Mouse (Mus musculus) midbrain, embryonic 14.5 days (tissue): ENCODE measurements at regions not wholly inside any gene's neighbourhood (a gene's known extent, or its start where the extent isn't known, plus 50 kb on each side); places are given as distances from the start of the nearest gene placed in this dataset.

Experiments used
- ATAC-seq: fragments of 200-750 bp; cut with Nextera tagmentation; 2 replicates; pipeline ENCODE4 v1.8.0; 2017; ENCODE audit warnings: moderate number of reproducible peaks, moderate library complexity; ENCODE audit not compliant: low FRiP score, low TSS enrichment
- DNase-seq: peaks from one replicate; pipeline ENCODE4 v3.0.0-alpha.2; 2015
- H3K27ac ChIP-seq: fragments of 300-500 bp; sonication (generic); replicated peaks from 2 replicates; pipeline ENCODE4 v1.5.1; 2014; ENCODE audit warnings: mild to moderate bottlenecking, low read depth, low read length, moderate library complexity
- H3K27me3 ChIP-seq: fragments of 300-500 bp; sonication (generic); 2 replicates; pipeline ENCODE4 v1.6.1; 2014; ENCODE audit warnings: low read length, control low read depth, mixed read lengths; ENCODE audit not compliant: control insufficient read depth, insufficient read depth
- H3K36me3 ChIP-seq: fragments of 300-500 bp; sonication (generic); 2 replicates; pipeline ENCODE4 v1.6.1; 2014; ENCODE audit warnings: low read length, control low read depth; ENCODE audit not compliant: control insufficient read depth, insufficient read depth
- H3K4me1 ChIP-seq: fragments of 300-500 bp; sonication (generic); 2 replicates; pipeline ENCODE4 v1.6.1; 2014; ENCODE audit warnings: mild to moderate bottlenecking, antibody characterized with exemption, low read length, control low read depth; ENCODE audit not compliant: control insufficient read depth, insufficient read depth
- H3K4me2 ChIP-seq: fragments of 300-500 bp; sonication (generic); 2 replicates; pipeline ENCODE4 v1.6.1; 2014; ENCODE audit warnings: mild to moderate bottlenecking, low read length, moderate library complexity
- H3K4me3 ChIP-seq: fragments of 300-500 bp; sonication (generic); replicated peaks from 2 replicates; pipeline ENCODE4 v1.5.1; 2014; ENCODE audit warnings: low read depth, low read length
- H3K9ac ChIP-seq: fragments of 300-500 bp; sonication (generic); replicated peaks from 2 replicates; pipeline ENCODE4 v1.6.1; 2014; ENCODE audit warnings: mild to moderate bottlenecking, low read length, moderate library complexity
- H3K9me3 ChIP-seq: fragments of 300-500 bp; sonication (generic); 2 replicates; pipeline ENCODE4 v1.6.1; 2016; ENCODE audit warnings: low read length, control low read depth, mixed read lengths; ENCODE audit not compliant: control insufficient read depth
- WGBS: fragments of 180-500 bp; shearing (Covaris S2); extraction: QIAGEN DNeasy Blood & Tissue Kit; methylation state at CpG from one replicate; pipeline ENCODE4 v1.1.7; 2014; 5-methylcytosine and 5-hydroxymethylcytosine counted together

GRCm38 (mm10) chr6:100439071-100439737 is 151.9 kb upstream of the Rybp start:
- Histone ChIP-seq H3K36me3 (no peaks in the 10 kb centered on the region), H3K9ac (peak overlapping the region; percentile 46), H3K27me3 (peaks cover 9% of the 10 kb centered on the region; the same call in 1 of the 2 replicates), H3K4me2 (peak overlapping the region; percentile 67), H3K27ac (0 out of 2 replicates have a peak overlapping the region, but pooled peaks have one; percentile 52), H3K4me1 (peaks cover 9% of the 10 kb centered on the region; the same call in 1 of the 2 replicates), H3K9me3 (no peaks in the 10 kb centered on the region), H3K4me3 (peak overlapping the region; percentile 29)
- DNase-seq (no peak), ATAC-seq (no peak)
- WGBS, result 6% methylated on average over 8 of the region's 8 CpGs

DNA sequence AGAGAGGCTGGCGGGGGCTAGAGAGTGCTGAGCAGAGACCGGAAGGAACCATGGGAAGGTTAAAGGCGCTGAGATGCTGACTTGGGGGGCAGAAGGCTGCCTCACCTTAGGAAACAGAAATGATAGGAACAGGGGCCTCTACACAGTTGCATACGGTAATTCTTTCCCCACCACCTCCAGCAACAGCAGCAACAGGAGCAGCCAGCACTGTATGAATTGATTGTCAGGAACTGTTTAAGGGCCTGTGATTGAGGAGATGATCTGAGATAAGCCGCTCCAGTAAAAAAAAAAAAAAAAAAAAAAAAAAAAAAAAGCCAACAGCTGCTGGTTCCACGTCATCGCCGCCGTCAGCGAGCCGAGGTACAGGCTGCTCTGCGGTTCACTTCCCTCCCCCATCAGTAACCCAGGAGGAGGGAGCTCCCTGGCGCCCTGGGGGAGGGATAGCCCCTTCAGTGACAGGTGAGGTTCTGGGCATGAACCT is 151.3 kb upstream of the Rybp start:
- Histone ChIP-seq H3K9me3 (no peaks in the 10 kb centered on the region), H3K9ac (peak overlapping the region; percentile 46), H3K27me3 (peaks cover 9% of the 10 kb centered on the region; the same call in 1 of the 2 replicates), H3K27ac (0 out of 2 replicates have a peak overlapping the region, but pooled peaks have one; percentile 52), H3K4me2 (peak overlapping the region; percentile 67), H3K36me3 (no peaks in the 10 kb centered on the region), H3K4me1 (peaks cover 9% of the 10 kb centered on the region; the same call in 1 of the 2 replicates), H3K4me3 (peak overlapping the region; percentile 29)
- ATAC-seq, result peak; percentile 60; the same call in 1 of the 2 replicates
- WGBS, result under 1% methylated on average over 13 of the region's 13 CpGs
- peak; percentile 77 for DNase-seq

GRCm38 (mm10) chr6:100437980-100438379 is 150.7 kb upstream of the Rybp start:
- DNase-seq, result no peak
- Histone ChIP-seq H3K27me3 (peaks cover 9% of the 10 kb centered on the region; the same call in 1 of the 2 replicates), H3K4me2 (peak overlapping the region; percentile 67), H3K4me3 (0 out of 2 replicates have a peak overlapping the region, but pooled peaks have one; percentile 29), H3K27ac (no peak overlapping the region), H3K4me1 (peaks cover 9% of the 10 kb centered on the region; the same call in 1 of the 2 replicates), H3K9ac (no peak overlapping the region), H3K9me3 (no peaks in the 10 kb centered on the region), H3K36me3 (no peaks in the 10 kb centered on the region)
- ATAC-seq, result no peak
- WGBS, result 33% methylated on average over 5 of the region's 5 CpGs

GRCm38 (mm10) chr6:100436507-100436906 is 149.2 kb upstream of the Rybp start:
- DNase-seq, result no peak
- 75% methylated on average over 2 of the region's 2 CpGs for WGBS
- H3K4me3 ChIP-seq, result no peak overlapping the region
- no peak overlapping the region for H3K9ac ChIP-seq
- H3K27ac ChIP-seq, result no peak overlapping the region
- ATAC-seq, result no peak
- peaks cover 9% of the 10 kb centered on the region; the same call in 1 of the 2 replicates for H3K27me3 ChIP-seq
- H3K4me2 ChIP-seq, result no peak overlapping the region
- no peaks in the 10 kb centered on the region for H3K36me3 ChIP-seq
- H3K4me1 ChIP-seq, result peaks cover 15% of the 10 kb centered on the region; the same call in 1 of the 2 replicates
- H3K9me3 ChIP-seq, result no peaks in the 10 kb centered on the region

DNA sequence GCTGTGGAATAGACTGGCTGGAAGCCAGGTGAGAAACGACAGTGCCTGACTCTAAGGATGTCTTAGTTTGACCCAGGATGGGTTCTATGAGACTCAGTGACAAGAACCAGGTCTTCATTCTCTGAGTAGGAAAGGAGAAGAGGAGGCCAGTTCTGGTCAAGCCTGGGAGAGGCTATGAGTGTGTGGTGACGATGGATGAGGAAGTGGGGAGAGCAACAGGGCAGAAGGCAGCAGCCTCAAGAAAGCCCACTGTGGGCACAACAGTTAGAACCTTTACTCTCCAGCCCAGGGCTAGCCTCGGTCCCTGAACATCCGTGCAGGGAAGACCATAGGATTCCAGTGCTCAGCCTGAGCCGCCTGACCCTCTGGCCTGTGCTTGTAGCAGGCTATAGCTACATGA is 147.9 kb upstream of the Rybp start:
- Histone ChIP-seq H3K9ac (no peak overlapping the region), H3K27me3 (peaks cover 9% of the 10 kb centered on the region; the same call in 1 of the 2 replicates), H3K9me3 (no peaks in the 10 kb centered on the region), H3K4me3 (no peak overlapping the region), H3K4me2 (no peak overlapping the region), H3K27ac (no peak overlapping the region), H3K36me3 (no peaks in the 10 kb centered on the region), H3K4me1 (peaks cover 15% of the 10 kb centered on the region; the same call in 1 of the 2 replicates)
- 58% methylated on average over 5 of the region's 5 CpGs for WGBS
- DNase-seq, result no peak
- no peak for ATAC-seq

- no peak for ATAC-seq
These were observed 146.2 kb upstream of the Rybp start for GRCm38 (mm10) chr6:100433534-100433867.

GRCm38 (mm10) chr6:100432688-100433533 is 145.6 kb upstream of the Rybp start:
- Histone ChIP-seq H3K27ac (no peak overlapping the region), H3K9ac (no peak overlapping the region), H3K9me3 (no peaks in the 10 kb centered on the region), H3K27me3 (peaks cover 14% of the 10 kb centered on the region; the same call in 1 of the 2 replicates), H3K4me3 (no peak overlapping the region), H3K4me2 (no peak overlapping the region), H3K4me1 (peaks cover 6% of the 10 kb centered on the region; the same call in 1 of the 2 replicates), H3K36me3 (no peaks in the 10 kb centered on the region)
- peak; percentile 55; the same call in 1 of the 2 replicates for ATAC-seq
- DNase-seq, result peak; percentile 55
- WGBS, result 8% methylated on average over 17 of the region's 17 CpGs

More at GRCm38 (mm10) chr6:100433534-100433867, 146.2 kb upstream of the Rybp start:
- no peak overlapping the region for H3K4me3 ChIP-seq
- H3K27ac ChIP-seq, result no peak overlapping the region
- no peak overlapping the region for H3K9ac ChIP-seq
- H3K27me3 ChIP-seq, result peaks cover 14% of the 10 kb centered on the region; the same call in 1 of the 2 replicates
- DNase-seq, result no peak
- WGBS, result 14% methylated on average over 9 of the region's 9 CpGs
- H3K4me2 ChIP-seq, result no peak overlapping the region
- H3K4me1 ChIP-seq, result peaks cover 11% of the 10 kb centered on the region; the same call in 1 of the 2 replicates
- H3K36me3 ChIP-seq, result no peaks in the 10 kb centered on the region
- no peaks in the 10 kb centered on the region for H3K9me3 ChIP-seq

DNA sequence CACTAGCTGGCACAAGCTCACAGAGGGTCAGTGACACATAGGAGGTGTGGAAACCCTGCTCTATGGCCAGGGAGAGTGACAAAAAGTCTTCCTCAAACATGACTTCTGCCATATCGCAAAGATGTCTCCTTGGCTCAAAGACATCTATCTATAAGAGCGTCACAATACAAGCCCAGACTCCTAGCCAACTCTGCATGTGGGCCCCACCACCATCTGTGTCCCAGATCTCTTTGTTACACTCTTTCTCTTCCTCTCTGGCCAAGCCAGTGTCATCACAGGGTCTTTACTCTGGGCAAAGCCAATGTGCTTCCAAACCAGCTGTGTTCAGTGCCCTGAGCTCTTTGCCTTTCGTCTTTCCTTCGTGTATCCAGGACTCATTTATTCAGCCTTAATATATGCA is 143.0 kb upstream of the Rybp start:
- no peak overlapping the region for H3K4me3 ChIP-seq
- peaks cover 11% of the 10 kb centered on the region; the same call in 1 of the 2 replicates for H3K27me3 ChIP-seq
- H3K4me1 ChIP-seq, result peaks cover 6% of the 10 kb centered on the region; the same call in 1 of the 2 replicates
- no peak overlapping the region for H3K27ac ChIP-seq
- ATAC-seq (no peak), DNase-seq (no peak)
- 63% methylated on average over 4 of the region's 4 CpGs for WGBS
- no peak overlapping the region for H3K4me2 ChIP-seq
- no peaks in the 10 kb centered on the region for H3K36me3 ChIP-seq
- H3K9me3 ChIP-seq, result no peaks in the 10 kb centered on the region
- no peak overlapping the region for H3K9ac ChIP-seq
